Mouse (Mus musculus): ENCODE data around the gene Dlgap4. TPM values are rescaled to one million over a fixed set of nuclear protein-coding genes. Genes with fewer than 3 reads are reported as not detected.

The Dlgap4 gene
- total RNA-seq, 2 experiments from 2014 or later: 223 to 241 TPM

DNA sequence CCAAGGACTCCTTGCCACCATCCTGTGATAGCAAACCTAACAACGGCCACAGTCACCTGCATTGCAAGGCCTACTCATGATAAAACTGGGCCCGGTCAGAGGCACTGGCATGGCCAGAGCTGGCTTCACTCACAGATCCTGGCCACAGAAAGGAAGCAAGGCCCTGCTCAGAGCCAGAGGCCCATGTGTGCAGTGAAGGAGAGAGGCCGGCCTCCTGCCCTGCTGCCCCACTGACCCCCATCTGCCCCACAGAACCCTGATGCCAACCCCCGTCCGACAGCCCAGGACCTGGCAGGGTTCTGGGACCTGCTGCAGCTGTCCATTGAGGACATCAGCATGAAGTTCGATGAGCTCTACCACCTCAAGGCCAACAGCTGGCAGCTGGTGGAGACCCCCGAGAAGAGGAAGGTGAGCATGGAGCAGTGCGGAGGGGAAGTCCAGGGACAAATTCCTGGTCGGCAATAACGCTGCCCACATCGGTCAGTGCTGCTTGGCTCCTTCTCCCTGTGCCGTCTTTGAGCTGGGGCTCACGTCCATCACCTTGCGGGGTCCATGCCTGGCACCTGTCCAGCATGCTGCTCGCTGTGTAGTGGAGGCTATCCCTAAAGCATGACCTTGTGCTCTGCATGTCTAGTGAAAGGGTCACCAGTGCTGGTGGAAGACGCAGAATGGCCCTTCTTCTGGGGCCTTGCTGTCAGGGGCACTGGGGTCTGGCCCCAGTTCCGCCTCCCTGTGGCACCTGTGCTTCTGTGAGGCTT lies 148.2 kb downstream of the Dlgap4 start:
- no peak for DNase-seq (ENCODE audit: low spot score in 2 of 2)
- intact Hi-C loops (cut with DNase I): no loop called here

DNA sequence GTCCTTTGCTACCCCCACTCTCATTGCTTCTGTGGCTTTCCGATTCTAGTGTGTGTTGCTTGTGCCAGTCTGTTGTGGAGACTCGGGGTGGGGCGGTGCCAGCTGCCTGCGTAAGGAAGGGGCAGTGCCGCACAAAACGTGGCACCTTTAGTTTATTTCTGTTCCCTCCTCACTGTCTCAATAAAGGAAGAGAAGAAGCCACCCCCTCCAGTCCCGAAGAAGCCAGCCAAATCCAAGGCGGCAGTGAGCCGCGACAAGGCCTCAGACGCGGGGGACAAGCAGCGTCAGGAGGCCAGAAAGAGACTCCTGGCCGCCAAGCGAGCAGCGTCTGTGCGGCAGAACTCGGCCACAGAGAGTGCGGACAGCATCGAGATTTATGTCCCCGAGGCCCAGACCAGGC lies 149.0 kb downstream of the Dlgap4 start:
- intact Hi-C loops (cut with DNase I): no loop called here

DNA sequence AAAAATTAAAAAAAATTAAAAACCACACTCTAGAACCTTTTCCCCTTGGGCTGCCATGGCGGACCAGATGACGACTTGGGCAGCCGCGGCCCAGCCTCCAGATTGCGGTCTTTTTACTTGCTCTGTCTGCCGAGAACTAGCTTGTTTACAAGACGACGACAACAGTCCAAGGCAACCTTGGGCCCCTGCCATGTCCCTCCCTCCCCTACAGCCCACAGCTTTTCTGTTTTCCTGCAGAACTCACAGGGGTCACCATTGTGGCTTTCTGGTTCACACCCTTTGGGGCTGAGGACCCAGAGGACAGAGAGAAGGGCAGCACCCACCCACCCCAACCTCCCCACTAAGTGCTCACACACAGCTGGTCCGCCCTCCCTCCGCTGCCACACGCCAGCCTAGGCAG lies 149.6 kb downstream of the Dlgap4 start:
- no peak for DNase-seq (ENCODE audit: low spot score in 2 of 2)
- intact Hi-C loops (cut with DNase I): no loop called here

More for the DNA sequence above, 149.0 kb downstream of the Dlgap4 start:
- DNase-seq (ENCODE audit: low spot score in 2 of 2): peak in 1 of 2 experiments; percentile 78

DNA sequence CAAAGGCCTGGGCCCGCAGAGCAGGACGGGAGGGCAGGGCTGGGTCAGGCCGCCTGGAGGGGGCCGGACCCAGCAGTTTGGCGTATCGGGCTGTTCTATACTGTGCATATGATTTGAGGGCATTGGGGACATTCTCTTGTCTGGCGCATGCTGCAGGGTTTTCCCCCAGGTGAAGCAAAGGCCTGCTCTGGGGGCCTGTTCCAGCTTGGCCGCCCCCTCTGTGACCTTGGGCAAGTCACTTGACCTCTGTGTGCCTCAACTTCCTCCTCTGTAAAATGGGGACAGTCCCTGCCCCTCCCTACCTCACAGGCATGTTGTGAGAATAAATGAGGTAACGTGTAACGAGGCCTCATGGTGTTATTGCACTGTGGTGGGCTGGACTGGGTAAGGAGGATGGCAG lies 150.5 kb downstream of the Dlgap4 start:
- intact Hi-C loops (cut with DNase I): no loop called here
- DNase-seq (ENCODE audit: low spot score in 2 of 2): no peak

DNA sequence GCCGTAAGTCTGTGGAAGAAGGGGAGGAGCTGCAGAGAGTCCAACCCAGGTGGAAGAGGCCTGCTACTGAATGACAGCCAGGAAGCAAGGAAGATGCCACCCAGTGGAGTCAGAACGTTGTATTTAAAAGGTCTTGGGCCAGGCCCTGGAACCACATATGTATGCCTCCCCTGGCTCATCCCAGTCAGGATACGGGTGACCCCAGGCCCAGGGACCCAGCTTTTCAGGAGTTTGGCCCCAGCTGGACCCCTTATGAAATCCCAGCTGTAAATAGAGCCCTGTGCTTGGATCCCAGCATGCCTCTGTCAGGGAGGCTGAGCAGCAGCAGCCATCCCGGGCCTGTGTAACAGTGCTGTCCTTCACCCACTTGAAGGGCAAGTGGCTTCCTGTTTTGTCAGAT lies 151.2 kb downstream of the Dlgap4 start:
- DNase-seq (ENCODE audit: low spot score in 2 of 2): no peak
- intact Hi-C loops (cut with DNase I): no loop called here

DNA sequence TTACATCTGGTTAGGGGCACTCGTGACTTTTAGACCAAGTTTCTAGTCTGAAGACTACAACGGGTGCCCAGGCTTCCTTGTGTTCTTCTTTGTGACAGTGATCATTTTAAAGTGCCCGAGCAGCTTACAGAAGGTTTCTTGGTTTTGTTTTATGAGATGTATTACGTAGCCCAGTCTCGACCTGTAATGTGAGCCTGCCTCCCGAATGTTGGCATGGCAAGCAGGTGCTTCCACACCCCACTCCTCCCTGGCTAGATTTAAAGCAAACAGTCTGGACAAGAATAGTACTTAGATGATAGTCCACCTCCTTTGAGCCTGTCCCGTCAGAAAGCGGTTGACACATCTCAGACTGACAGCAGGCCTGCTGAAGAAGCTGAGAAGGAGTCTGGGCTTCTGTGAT lies 152.1 kb downstream of the Dlgap4 start:
- DNase-seq (ENCODE audit: low spot score in 2 of 2): no peak
- intact Hi-C loops (cut with DNase I): no loop called here

DNA sequence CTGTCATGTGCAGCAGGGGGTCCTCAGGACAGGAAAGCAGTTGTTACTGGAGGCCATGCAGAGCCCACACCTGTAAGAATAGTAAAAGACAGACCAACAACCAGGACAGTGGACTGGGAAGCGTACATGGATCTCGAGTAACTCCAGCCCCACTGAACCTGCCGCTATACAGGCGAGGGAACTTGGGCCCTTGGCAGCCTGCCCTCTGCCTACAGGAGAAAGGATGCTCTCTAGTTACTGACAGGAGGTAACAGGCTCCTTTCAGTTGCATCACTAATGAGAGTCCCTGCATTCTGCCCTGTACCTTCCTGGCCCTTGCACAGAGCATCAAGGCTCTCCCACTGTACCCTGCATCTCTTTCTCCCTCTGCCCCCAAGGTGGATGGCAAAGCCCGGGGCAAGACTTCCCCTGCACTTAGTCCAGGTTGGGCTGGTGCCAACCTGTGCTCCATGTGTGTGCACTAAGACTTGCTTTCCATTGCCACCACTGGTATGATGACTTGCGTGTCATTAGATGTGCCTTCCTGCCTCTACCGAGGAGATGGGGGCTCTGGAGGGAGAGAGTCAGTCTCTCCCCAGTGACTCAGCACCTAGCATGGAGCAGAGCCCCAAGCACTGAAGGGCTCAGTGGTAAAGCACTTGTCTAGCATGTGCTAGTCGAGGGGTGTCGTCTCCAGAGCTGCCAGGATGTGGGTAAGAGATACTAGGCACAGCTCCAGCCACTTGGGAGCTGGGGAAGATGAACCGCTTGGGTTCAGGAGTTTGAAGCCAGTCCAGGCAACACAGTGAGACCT lies 152.9 kb downstream of the Dlgap4 start:
- DNase-seq (ENCODE audit: low spot score in 2 of 2): peak in 1 of 2 experiments; percentile 53

DNA sequence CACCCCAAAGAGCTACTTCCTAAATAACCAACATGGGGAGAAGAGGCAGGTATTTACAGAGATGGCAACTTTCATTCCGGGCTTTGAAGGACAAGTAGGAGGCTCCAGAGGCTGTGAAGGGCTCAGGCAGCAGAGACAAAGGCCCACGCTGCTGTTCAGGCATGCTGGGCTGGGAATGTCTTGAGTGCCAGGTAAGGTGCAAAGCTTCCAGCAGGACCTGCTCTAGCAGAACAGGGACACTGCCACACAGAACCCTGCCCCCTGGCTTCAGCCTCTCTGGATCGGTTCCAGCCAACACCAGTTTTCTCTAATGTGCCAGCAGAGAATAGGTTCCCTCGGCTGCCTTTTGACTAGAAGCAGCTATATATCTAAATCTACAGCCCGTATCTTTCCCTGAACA lies 153.6 kb downstream of the Dlgap4 start:
- DNase-seq (ENCODE audit: low spot score in 2 of 2): no peak
- intact Hi-C loops (cut with DNase I): no loop called here

More for the DNA sequence above, 152.9 kb downstream of the Dlgap4 start:
- intact Hi-C loops (cut with DNase I): no loop called here

DNA sequence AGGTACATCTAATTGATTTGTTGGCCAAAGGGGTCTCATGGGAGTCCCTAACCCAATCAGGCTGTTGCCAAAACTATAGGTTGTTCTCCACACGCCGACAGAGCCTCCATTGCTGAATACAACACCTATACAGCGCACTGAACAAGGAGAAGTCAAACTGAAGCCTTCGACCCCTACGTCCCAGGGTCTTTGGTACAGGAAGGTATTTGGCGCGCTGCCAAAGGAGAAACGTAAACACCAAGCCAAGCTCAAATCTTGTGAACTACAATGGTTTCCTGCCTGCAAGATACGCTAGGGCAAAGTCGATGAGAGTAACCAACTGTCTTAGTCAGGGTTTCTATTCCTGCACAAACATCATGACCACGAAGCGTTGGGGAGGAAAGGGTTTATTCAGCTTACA lies 155.8 kb downstream of the Dlgap4 start:
- no peak for DNase-seq (ENCODE audit: low spot score in 2 of 2)
- intact Hi-C loops (cut with DNase I): no loop called here

DNA sequence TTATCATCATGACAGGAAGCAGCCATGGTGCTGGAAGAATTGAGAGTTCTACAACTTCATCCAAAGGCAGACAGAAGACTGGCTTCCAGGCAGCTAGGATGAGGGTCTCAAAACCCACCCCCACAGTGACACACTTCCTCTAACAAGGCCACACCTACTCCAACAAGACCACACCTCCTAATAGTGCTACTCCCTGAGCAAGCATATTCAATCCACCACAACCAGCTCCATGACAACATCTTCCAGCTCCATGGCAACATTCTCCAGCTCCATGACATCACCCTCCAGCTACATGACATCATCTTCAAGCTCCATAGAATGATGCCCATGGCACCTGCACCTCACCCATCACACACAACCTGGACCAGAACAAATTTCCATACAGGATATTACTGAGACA lies 160.0 kb downstream of the Dlgap4 start:
- no peak for DNase-seq (ENCODE audit: low spot score in 2 of 2)
- intact Hi-C loops (cut with DNase I): no loop called here

DNA sequence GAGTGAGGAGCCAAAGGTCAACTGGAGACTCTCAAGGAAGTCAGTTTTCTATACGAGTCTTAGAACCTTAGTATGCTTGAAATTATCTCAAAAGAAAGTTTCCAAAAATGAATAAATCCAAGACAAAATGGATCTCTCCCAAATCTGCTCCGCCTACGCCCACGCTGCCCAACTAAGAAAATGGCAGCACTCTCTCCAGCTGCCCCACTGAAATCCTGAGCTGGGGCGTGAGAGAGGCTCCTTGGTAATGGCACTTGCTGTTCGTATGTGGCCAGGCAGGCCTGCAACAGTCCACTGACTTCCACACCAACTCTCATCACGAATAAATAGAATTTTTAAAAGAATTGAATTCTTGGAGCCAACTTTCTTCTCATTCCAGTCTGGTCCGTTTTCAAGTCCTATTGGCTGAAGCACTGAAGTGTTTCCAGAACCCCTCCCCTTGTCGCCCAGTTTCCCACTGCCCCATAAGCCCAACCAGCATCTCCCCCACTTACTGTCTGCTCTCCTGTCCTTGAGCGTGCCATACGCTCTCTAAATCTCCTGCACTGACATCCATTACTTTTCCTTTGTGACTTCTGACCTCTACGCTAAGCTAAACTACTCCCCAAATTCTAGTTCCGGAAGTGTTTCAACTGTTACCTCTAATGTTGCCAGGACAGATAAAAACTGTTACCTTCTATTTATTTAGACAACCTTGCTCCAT lies 160.7 kb downstream of the Dlgap4 start:
- DNase-seq (ENCODE audit: low spot score in 2 of 2): peak in 1 of 2 experiments; percentile 66
- intact Hi-C loops (cut with DNase I): no loop called here

DNA sequence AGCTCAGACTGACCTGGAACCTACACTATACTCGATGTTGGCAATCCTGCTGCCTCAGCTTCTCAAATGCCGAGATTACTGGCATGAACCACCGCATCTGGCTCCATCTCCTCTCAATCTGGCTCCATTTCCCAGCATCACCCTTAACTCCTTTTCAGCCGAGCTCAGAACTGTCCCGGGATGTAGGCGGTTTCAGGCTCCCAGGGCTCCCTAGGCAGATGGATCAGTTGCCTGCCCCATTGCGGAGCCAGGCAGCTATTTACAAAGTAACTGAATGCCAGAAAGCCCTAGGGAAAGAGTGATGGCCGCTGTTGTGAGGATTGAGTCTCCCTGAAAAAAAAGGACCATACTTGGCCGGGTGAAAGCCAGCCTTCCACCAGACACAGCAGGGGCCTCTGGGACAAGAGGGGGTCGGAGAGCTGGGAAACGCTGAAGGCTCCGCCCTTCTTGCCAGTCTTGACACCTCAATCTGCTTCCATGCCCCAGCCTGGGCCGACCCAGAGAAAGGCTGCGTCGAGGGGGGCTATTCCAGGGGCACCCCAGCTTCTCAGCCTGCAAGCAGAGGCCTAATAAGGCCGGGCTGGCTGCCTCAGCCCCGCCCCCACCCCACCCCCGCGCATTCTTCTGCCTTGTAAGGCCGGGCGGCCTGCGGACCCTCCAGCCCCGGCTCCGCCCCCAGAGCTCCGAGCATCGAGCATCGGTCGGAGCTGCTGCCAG lies 161.4 kb downstream of the Dlgap4 start, which contains the start of gene Myl9:
Gene Myl9, plus strand, starts transcription at position 683 of the 717 bp plus-strand sequence.
- intact Hi-C loops (cut with DNase I): no loop called here
- DNase-seq (ENCODE audit: low spot score in 2 of 2): no peak

DNA sequence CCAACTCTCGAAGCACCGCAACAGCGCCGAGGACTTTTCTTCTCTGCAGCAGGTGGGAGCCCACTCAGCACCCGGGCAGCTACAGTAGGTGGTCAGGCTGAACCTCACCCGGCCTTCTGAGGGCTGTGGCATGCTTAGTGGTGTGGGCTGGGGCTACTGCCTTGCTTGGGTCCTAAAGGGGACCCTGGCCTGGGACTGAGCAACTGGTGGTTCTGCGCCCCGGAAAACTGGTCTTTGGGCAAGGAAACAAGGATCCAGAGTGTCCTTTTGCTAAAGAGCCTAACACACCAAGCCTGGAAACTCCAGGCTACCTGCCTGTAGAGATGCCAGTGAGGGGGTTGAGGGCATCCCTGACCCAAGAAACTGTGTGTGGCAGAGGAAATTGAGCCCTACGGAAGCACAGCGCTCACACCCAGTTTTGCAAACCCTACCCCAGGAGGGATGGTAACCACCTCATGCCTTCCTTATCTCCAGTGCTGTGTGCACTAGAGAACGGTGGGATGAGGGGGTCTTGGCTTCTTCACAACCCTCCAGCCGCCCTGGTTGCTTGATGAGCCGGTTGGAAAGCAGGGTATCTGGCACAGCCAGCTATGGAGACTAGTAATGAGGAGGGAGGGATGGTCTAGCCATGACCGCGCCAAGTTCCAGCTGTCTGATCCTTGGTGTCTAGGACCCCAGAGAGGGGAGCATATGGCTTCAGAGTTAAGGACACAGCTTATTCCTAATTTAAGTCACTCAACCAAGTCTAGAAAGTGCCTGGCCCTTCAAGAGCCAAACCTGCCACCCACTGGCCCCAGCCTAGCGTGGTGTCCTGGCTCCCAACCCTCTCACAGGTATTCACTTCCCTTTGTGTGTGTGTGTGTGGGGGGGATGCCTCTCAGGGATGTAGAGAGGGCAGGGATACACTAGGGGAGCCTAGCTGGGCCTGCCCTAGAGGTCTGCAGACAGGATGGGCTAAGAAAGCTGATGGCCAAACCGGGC lies 162.2 kb downstream of the Dlgap4 start:
- DNase-seq (ENCODE audit: low spot score in 2 of 2): no peak
- intact Hi-C loops (cut with DNase I): no loop called here

DNA sequence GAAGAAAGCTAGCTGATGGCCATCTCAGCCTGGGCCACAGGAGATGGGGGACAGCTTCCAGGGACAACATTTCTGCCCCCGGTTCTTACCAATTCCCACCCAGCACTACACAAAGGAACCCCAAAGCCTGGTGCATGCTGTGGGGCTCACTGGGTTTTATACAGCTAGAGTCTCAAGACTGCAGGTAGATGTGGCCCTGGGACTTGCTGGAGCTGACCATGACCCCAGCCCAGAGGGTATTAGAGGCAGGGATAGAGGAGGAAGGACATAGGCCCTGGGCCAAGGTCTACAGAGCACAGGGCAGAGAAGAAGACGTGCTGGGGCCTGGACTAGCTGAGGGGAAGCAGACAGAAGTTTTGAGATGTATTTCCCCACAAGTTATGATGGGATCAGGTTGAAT lies 163.4 kb downstream of the Dlgap4 start:
- intact Hi-C loops (cut with DNase I): no loop called here
- DNase-seq (ENCODE audit: low spot score in 2 of 2): no peak

DNA sequence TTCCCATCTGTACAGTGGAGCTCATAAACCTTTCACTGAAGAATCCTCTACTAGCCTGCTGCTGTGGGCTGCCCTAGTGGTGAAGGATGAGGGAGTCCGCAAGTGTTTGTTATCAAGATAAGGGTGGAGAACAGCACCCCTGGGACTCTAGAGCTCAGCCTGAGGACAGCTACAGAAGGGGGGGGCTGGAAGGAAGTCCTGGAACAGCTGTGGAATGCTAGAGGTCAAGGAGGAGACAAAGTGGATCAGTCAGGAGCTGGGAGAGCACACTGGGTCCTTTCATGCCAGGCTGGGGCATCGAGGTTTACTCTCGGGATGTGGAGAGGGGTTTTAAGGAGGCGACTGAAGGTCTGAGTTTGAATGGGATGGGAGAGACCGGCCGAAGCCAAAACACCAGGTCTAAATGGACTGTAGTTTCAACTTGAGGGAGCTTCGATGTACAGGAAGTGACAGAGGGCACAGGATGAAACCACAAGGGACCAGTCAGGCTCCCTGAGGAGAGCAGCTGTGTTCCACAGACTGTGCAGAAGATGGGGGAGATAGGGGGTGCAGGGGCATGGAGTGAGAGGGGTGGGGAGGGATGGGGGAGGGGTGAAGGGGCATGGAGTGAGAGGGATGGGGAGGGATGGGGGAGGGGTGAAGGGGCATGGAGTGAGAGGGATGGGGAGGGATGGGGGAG lies 164.0 kb downstream of the Dlgap4 start:
- intact Hi-C loops (cut with DNase I): no loop called here
- DNase-seq (ENCODE audit: low spot score in 2 of 2): no peak

DNA sequence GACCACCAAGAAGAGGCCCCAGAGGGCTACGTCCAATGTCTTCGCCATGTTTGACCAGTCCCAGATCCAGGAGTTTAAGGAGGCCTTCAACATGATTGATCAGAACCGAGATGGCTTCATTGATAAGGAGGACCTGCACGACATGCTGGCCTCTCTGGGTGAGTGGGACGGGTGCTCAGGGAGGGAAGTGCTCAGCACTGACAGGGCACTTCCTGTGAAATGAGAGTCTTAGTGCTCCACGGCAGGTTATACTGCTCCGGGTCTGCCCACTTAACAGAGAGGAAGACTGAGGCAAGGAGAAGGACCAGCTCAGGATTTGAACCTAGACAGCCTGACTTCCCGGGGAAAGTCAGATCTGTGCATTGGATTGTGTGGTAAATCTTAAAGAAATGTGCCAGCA lies 165.1 kb downstream of the Dlgap4 start:
- DNase-seq (ENCODE audit: low spot score in 2 of 2): no peak
- intact Hi-C loops (cut with DNase I): no loop called here

DNA sequence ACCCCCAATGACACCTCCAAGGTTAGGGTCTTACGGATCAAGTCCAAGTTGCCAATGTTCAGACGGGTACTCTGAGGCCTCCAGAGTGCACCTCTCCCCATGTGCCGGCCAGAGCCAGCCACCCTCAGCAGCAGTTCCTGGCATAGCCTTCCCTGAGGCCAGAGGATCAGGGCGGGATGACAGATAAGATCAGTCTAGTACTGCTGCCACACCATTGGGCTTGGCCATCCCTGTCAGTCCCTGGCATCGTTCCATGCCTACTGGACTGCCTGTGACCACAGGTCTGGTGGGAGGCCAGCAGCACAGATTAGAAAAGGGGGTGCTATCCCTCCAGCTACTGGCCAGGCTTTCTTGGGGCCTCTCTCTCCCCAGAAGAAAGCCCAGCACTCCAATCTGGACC lies 165.5 kb downstream of the Dlgap4 start:
- no peak for DNase-seq (ENCODE audit: low spot score in 2 of 2)
- intact Hi-C loops (cut with DNase I): no loop called here

DNA sequence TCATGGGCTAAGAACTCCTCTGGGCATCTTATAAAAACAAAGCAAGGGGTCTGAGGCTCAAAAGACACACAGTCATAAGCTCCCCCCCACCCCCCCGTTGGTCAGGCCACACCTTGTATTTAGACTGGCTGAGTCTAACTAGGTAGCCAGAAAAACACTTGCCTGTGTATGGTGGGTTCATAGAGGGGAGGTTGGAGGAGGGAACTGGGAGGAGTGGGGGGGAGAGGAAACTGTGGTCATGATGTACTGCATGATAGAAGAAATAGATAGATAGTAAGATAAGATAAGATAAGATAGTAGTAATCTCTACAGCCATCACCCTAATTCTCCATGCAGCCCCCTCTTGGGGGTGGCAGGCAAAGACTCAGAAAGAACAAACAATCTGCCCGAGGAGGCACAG lies 166.0 kb downstream of the Dlgap4 start:
- no peak for DNase-seq (ENCODE audit: low spot score in 2 of 2)
- intact Hi-C loops (cut with DNase I): no loop called here

All from left cerebral cortex, postnatal 25 days (tissue).